Mouse (Mus musculus): ENCODE data around the gene Gm20458.

Gm20458 gene

GRCm38 (mm10) chr2:164499317-164499716 lies 38.5 kb downstream of the Gm20458 start:
- no peak for DNase-seq (ENCODE audit: low spot score in 2 of 2)

GRCm38 (mm10) chr2:164500511-164500910 lies 39.7 kb downstream of the Gm20458 start:
- DNase-seq (ENCODE audit: low spot score in 2 of 2) = no peak

GRCm38 (mm10) chr2:164504919-164505318 lies 44.2 kb downstream of the Gm20458 start:
- no peak for DNase-seq (ENCODE audit: low spot score in 2 of 2)

GRCm38 (mm10) chr2:164505619-164506347 lies 45.0 kb downstream of the Gm20458 start:
- DNase-seq (ENCODE audit: low spot score in 2 of 2) = no peak

GRCm38 (mm10) chr2:164507811-164508210 lies 47.0 kb downstream of the Gm20458 start:
- no peak for DNase-seq (ENCODE audit: low spot score in 2 of 2)

GRCm38 (mm10) chr2:164510621-164511190 lies 49.9 kb downstream of the Gm20458 start:
- DNase-seq (ENCODE audit: low spot score in 2 of 2) = no peak

- DNase-seq (ENCODE audit: low spot score in 2 of 2) = no peak
Observed at GRCm38 (mm10) chr2:164512121-164512909, 51.5 kb downstream of the Gm20458 start.

GRCm38 (mm10) chr2:164513389-164513788 lies 52.6 kb downstream of the Gm20458 start:
- DNase-seq (ENCODE audit: low spot score in 2 of 2) = no peak

- DNase-seq (ENCODE audit: low spot score in 2 of 2) = no peak
Observed at GRCm38 (mm10) chr2:164514916-164515315, 54.1 kb downstream of the Gm20458 start.

GRCm38 (mm10) chr2:164515897-164516296 lies 55.1 kb downstream of the Gm20458 start:
- DNase-seq (ENCODE audit: low spot score in 2 of 2) = no peak

- no peak for DNase-seq (ENCODE audit: low spot score in 2 of 2)
Observed at GRCm38 (mm10) chr2:164516592-164516991, 55.8 kb downstream of the Gm20458 start.

GRCm38 (mm10) chr2:164517485-164518221 lies 56.9 kb downstream of the Gm20458 start:
- peak in 1 of 2 experiments; percentile 45 for DNase-seq (ENCODE audit: low spot score in 2 of 2)

- peak; percentile 60 to 61 for DNase-seq (ENCODE audit: low spot score in 2 of 2)
Observed at GRCm38 (mm10) chr2:164518266-164519170, 57.8 kb downstream of the Gm20458 start.

- no peak for DNase-seq (ENCODE audit: low spot score in 2 of 2)
Observed at GRCm38 (mm10) chr2:164519171-164519526, 58.4 kb downstream of the Gm20458 start.

- peak in 1 of 2 experiments; percentile 47 for DNase-seq (ENCODE audit: low spot score in 2 of 2)
Observed at GRCm38 (mm10) chr2:164520782-164521181, 60.0 kb downstream of the Gm20458 start.

GRCm38 (mm10) chr2:164521841-164522240 lies 61.1 kb downstream of the Gm20458 start:
- no peak for DNase-seq (ENCODE audit: low spot score in 2 of 2)

GRCm38 (mm10) chr2:164522280-164522679 lies 61.5 kb downstream of the Gm20458 start:
- DNase-seq (ENCODE audit: low spot score in 2 of 2) = no peak

- no peak for DNase-seq (ENCODE audit: low spot score in 2 of 2)
Observed at GRCm38 (mm10) chr2:164523301-164523773, 62.6 kb downstream of the Gm20458 start.

- no peak for DNase-seq (ENCODE audit: low spot score in 2 of 2)
Observed at GRCm38 (mm10) chr2:164528557-164528956, 67.8 kb downstream of the Gm20458 start.

GRCm38 (mm10) chr2:164531169-164531568 lies 70.4 kb downstream of the Gm20458 start:
- DNase-seq (ENCODE audit: low spot score in 2 of 2) = peak; percentile 83 to 85

- no peak for DNase-seq (ENCODE audit: low spot score in 2 of 2)
Observed at GRCm38 (mm10) chr2:164534315-164534714, 73.5 kb downstream of the Gm20458 start.
